Mouse (Mus musculus) brain, embryonic 14.5 days (tissue): Measurements from ENCODE around the gene Btaf1. TPM values are rescaled to one million over a fixed set of nuclear protein-coding genes. Genes with fewer than 3 reads are reported as not detected.

Source experiments
- DNase-seq: peaks from one replicate; pipeline ENCODE4 v3.0.0-alpha.2; 2011; ENCODE audit warnings: low read depth
- CTCF ChIP-seq: fragments of 200-500 bp; IDR thresholded peaks from 2 replicates; pipeline ENCODE4 v1.5.1; 2012; ENCODE audit warnings: inconsistent platforms, mild to moderate bottlenecking, moderate library complexity, borderline replicate concordance; ENCODE audit not compliant: insufficient read depth, insufficient read length; ENCODE audit errors: extremely low read depth
- POLR2A ChIP-seq: fragments of 200-500 bp; IDR thresholded peaks from 2 replicates; pipeline ENCODE4 v1.6.1; 2012; ENCODE audit warnings: mild to moderate bottlenecking, inconsistent platforms, borderline replicate concordance; ENCODE audit not compliant: poor library complexity, insufficient read depth, insufficient read length, severe bottlenecking; ENCODE audit errors: extremely low read depth
- polyA plus RNA-seq: library from polyadenylated mRNA; depleted of rRNA; stranded (reverse); fragments of >200 nt; gene quantifications from 2 replicates; pipeline ENCODE4 v1.2.3, GENCODE M21; 2012

Btaf1 gene
- polyA plus RNA-seq, 1 experiment = 15.6 TPM

- TF ChIP-seq CTCF (no peak), POLR2A (no peak)
- no peak for DNase-seq
These were observed 16.7 kb upstream of the Btaf1 start for GRCm38 (mm10) chr19:36909150-36909549.

- DNase-seq = peak; percentile 72
- TF ChIP-seq POLR2A = no peak
- peak; percentile 79 for TF ChIP-seq CTCF
These were observed 16.1 kb upstream of the Btaf1 start for GRCm38 (mm10) chr19:36909676-36910292.

- peak; percentile 83 for DNase-seq
- TF ChIP-seq POLR2A (no peak), CTCF (no peak)
These were observed 15.3 kb upstream of the Btaf1 start for GRCm38 (mm10) chr19:36910424-36911045.

GRCm38 (mm10) chr19:36913064-36913463, 12.8 kb upstream of the Btaf1 start:
- no peak for TF ChIP-seq CTCF
- TF ChIP-seq POLR2A = no peak
- no peak for DNase-seq

GRCm38 (mm10) chr19:36916206-36916605, 9.7 kb upstream of the Btaf1 start:
- no peak for TF ChIP-seq POLR2A
- TF ChIP-seq CTCF = no peak
- peak; percentile 55 for DNase-seq

- DNase-seq = no peak
- TF ChIP-seq CTCF (no peak), POLR2A (no peak)
These were observed 8.9 kb upstream of the Btaf1 start for GRCm38 (mm10) chr19:36916876-36917389.

GRCm38 (mm10) chr19:36918441-36919301, 7.2 kb upstream of the Btaf1 start:
- TF ChIP-seq CTCF (peak; percentile 31; the same call in 1 of the 2 replicates), POLR2A (peak; percentile 37)

GRCm38 (mm10) chr19:36919466-36919865, 6.4 kb upstream of the Btaf1 start, which contains the start of gene Fgfbp3:
TSS of gene Fgfbp3 (minus strand) at chr19:36919615.
- no peak for TF ChIP-seq POLR2A
- TF ChIP-seq CTCF = no peak
- DNase-seq = peak; percentile 77

More at GRCm38 (mm10) chr19:36918441-36919301, 7.2 kb upstream of the Btaf1 start:
- DNase-seq = peak; percentile 95

GRCm38 (mm10) chr19:36922015-36922414, 3.9 kb upstream of the Btaf1 start:
- TF ChIP-seq CTCF = no peak
- no peak for TF ChIP-seq POLR2A
- peak; percentile 87 for DNase-seq

- no peak for TF ChIP-seq CTCF
- TF ChIP-seq POLR2A = no peak
- DNase-seq = no peak
These were observed 2.9 kb upstream of the Btaf1 start for GRCm38 (mm10) chr19:36922936-36923335.

- TF ChIP-seq POLR2A = no peak
- peak; percentile 31 for DNase-seq
These were observed 816 bp downstream of the Btaf1 start for GRCm38 (mm10) chr19:36926553-36927236.
